Mouse (Mus musculus) embryonic facial prominence, embryonic 13.5 days (tissue): ENCODE measurements around the gene Kcnj15. TPM values are rescaled to one million over a fixed set of nuclear protein-coding genes. Genes with fewer than 3 reads are reported as not detected.

Experiments used
- ATAC-seq: fragments of 200-750 bp; cut with Nextera tagmentation; 2 replicates; pipeline ENCODE4 v1.8.0; 2017; ENCODE audit warnings: low read depth; ENCODE audit not compliant: insufficient number of reproducible peaks, insufficient read depth, low FRiP score, low TSS enrichment
- H3K27ac ChIP-seq: fragments of 300-500 bp; sonication (generic); 2 replicates; pipeline ENCODE4 v1.5.1; 2015; ENCODE audit warnings: moderate library complexity, mild to moderate bottlenecking, inconsistent platforms
- H3K27me3 ChIP-seq: fragments of 300-500 bp; sonication (generic); 2 replicates; pipeline ENCODE4 v1.6.1; 2015; ENCODE audit warnings: mild to moderate bottlenecking, inconsistent platforms
- H3K36me3 ChIP-seq: fragments of 300-500 bp; sonication (generic); 2 replicates; pipeline ENCODE4 v1.6.1; 2015; ENCODE audit warnings: mild to moderate bottlenecking, inconsistent platforms
- H3K4me1 ChIP-seq: fragments of 300-500 bp; sonication (generic); 2 replicates; pipeline ENCODE4 v1.6.1; 2015; ENCODE audit warnings: inconsistent platforms
- H3K4me2 ChIP-seq: fragments of 300-500 bp; sonication (generic); 2 replicates; pipeline ENCODE4 v1.6.1; 2015; ENCODE audit warnings: moderate library complexity, mild to moderate bottlenecking, inconsistent platforms
- H3K4me3 ChIP-seq: fragments of 300-500 bp; sonication (generic); 2 replicates; pipeline ENCODE4 v1.5.1; 2015; ENCODE audit warnings: mild to moderate bottlenecking, inconsistent platforms
- H3K9ac ChIP-seq: fragments of 300-500 bp; sonication (generic); 2 replicates; pipeline ENCODE4 v1.6.1; 2015; ENCODE audit warnings: mild to moderate bottlenecking, inconsistent platforms
- H3K9me3 ChIP-seq: fragments of 300-500 bp; sonication (generic); 2 replicates; pipeline ENCODE4 v1.6.1; 2016; ENCODE audit warnings: inconsistent platforms
- WGBS: fragments of 180-500 bp; shearing (Covaris S2); methylation state at CpG from one replicate; pipeline ENCODE4 v1.1.7; 2015; ENCODE audit warnings: mixed read lengths; 5-methylcytosine and 5-hydroxymethylcytosine counted together
- polyA plus RNA-seq: library from polyadenylated mRNA; unstranded; fragments of >200 nt; fragmentation: Nextera tagmentation; extraction: Ambion mirVana; gene quantifications from 2 replicates; pipeline ENCODE4 v1.2.1, GENCODE M21; 2015

Gene Kcnj15
- polyA plus RNA-seq, 1 experiment from 2014 or later, result 1.4 TPM

DNA sequence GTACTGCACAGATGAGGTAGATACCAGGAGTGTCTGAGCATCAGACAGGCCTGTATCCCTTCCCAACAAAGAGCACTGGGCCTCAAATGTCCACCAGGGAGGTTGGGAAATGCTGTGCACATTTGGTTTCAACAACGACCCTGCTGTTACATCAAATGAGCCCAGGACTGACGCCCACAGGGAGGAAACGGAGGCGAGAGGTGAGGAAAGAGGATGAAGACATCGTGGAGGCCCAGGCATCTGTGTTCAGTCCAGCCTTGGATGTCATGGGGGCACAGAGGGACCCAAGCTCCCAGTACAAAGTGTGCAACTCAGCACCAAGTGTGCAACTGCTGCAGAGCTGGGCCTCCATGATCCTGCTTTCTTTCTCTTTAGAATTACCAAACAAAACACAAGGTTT is 92.4 kb downstream of the Kcnj15 start:
- Histone ChIP-seq H3K27me3 (no peaks in the 10 kb centered on the region), H3K27ac (no peak overlapping the region), H3K4me3 (no peak overlapping the region), H3K4me2 (no peak overlapping the region), H3K9ac (no peak overlapping the region), H3K9me3 (no peaks in the 10 kb centered on the region), H3K4me1 (peaks cover 32% of the 10 kb centered on the region), H3K36me3 (no peaks in the 10 kb centered on the region)
- no peak for ATAC-seq
- 74% methylated on average over 5 of the region's 5 CpGs for WGBS
